Mouse (Mus musculus) liver, adult 2 months (tissue): ENCODE results near the gene Dolpp1.

Experiments used
- CTCF ChIP-seq: fragments of 200-500 bp; IDR thresholded peaks from 2 replicates; pipeline ENCODE4 v1.5.1; 2011; ENCODE audit warnings: low read depth, low read length, control low read depth
- POLR2A ChIP-seq: fragments of 200-500 bp; IDR thresholded peaks from 2 replicates; pipeline ENCODE4 v1.6.1; 2011; ENCODE audit warnings: low read length, control low read depth; ENCODE audit not compliant: insufficient read depth; ENCODE audit errors: extremely low read depth

GRCm38 (mm10) chr2:30392577-30393369 is 719 bp downstream of the Dolpp1 start:
- TF ChIP-seq CTCF (no peak), POLR2A (peak; percentile 21; the same call in 1 of the 2 replicates)
